Comparison of ENCODE assay signal across 10 mouse cellular contexts in genomic region chr5:80508672-80509071, GRCm38 (mm10).
DNase-seq lines count a peak whose midpoint lies in the region; ATAC-seq and TF ChIP-seq lines count a peak whose summit lies in the region.
"Had no signal": no experiment of that assay in that cellular context is flagged by ENCODE, and none has a peak within 500 bp of the region (broad histone marks: within the 10 kb centered on the region; RNA-seq: fewer than 3 reads in every experiment).

No protein-coding gene starts in this region.

- H3K4me1 ChIP-seq in liver, adult 2 months (ENCODE audit: control insufficient read depth, insufficient read depth, low read length), result no peaks in the 10 kb centered on the region
- H3K4me1 ChIP-seq in liver, embryonic 11.5 days (replicated peaks; ENCODE audit: control insufficient read depth, insufficient read depth, low read length), result no peaks in the 10 kb centered on the region
- H3K4me1 ChIP-seq in embryonic fibroblast, embryonic 13.5 days (ENCODE audit: control insufficient read depth, insufficient read depth, low read length), result no peaks in the 10 kb centered on the region
- no peaks in the 10 kb centered on the region for H3K4me1 ChIP-seq in neural tube, embryonic 11.5 days (ENCODE audit: control insufficient read depth, insufficient read depth, low read length)

- no peaks in the 10 kb centered on the region for H3K9me3 ChIP-seq in liver, embryonic 11.5 days (ENCODE audit: control insufficient read depth, low read length)
- no peaks in the 10 kb centered on the region for H3K9me3 ChIP-seq in neural tube, embryonic 11.5 days (ENCODE audit: control insufficient read depth, low read length)

- no peaks in the 10 kb centered on the region for H3K27me3 ChIP-seq in liver, adult 2 months (ENCODE audit: control insufficient read depth, insufficient read depth, low read length)
- H3K27me3 ChIP-seq in liver, embryonic 11.5 days (replicated peaks; ENCODE audit: control insufficient read depth, insufficient read depth, low read length), result no peaks in the 10 kb centered on the region
- H3K27me3 ChIP-seq in neural tube, embryonic 11.5 days (ENCODE audit: control insufficient read depth, insufficient read depth, low read length), result no peaks in the 10 kb centered on the region

- no peak for TF ChIP-seq CTCF in liver, adult 2 months (IDR thresholded peaks at IDR 0.05; ENCODE audit: low read depth, low read length)
- 0 out of 2 replicates have a peak, but pooled peaks have one; percentile 19 for TF ChIP-seq CTCF in embryonic fibroblast, embryonic 13.5 days (IDR thresholded peaks at IDR 0.05; ENCODE audit: borderline replicate concordance, insufficient read depth, low read length)
- peak; percentile 77 for TF ChIP-seq CTCF in layer of hippocampus, adult 2 months (conservative IDR thresholded peaks at IDR 0.05)

- H3K79me2 ChIP-seq in liver, adult 2 months (ENCODE audit: control insufficient read depth, insufficient read depth, low read length), result no peaks in the 10 kb centered on the region

- no peak overlapping the region for H3K4me3 ChIP-seq in liver, adult 2 months (ENCODE audit: insufficient read depth, low read depth, low read length)
- H3K4me3 ChIP-seq in liver, embryonic 11.5 days (ENCODE audit: low read depth, low read length), result no peak overlapping the region
- H3K4me3 ChIP-seq in embryonic fibroblast, embryonic 13.5 days (ENCODE audit: insufficient read depth, low read length), result no peak overlapping the region
- no peak overlapping the region for H3K4me3 ChIP-seq in layer of hippocampus, adult 2 months
- H3K4me3 ChIP-seq in neural tube, embryonic 11.5 days (ENCODE audit: low read depth, low read length), result no peak overlapping the region
- H3K4me3 ChIP-seq: erythroblast, embryonic 14.5 days had no signal

- no peaks in the 10 kb centered on the region for H3K36me3 ChIP-seq in liver, adult 2 months (ENCODE audit: control insufficient read depth, insufficient read depth, low read length)
- no peaks in the 10 kb centered on the region for H3K36me3 ChIP-seq in liver, embryonic 11.5 days (ENCODE audit: control insufficient read depth, insufficient read depth, low read length)
- H3K36me3 ChIP-seq in neural tube, embryonic 11.5 days (ENCODE audit: control insufficient read depth, insufficient read depth, low read length), result no peaks in the 10 kb centered on the region

- H3K4me2 ChIP-seq in liver, embryonic 11.5 days, result no peak overlapping the region
- no peak overlapping the region for H3K4me2 ChIP-seq in neural tube, embryonic 11.5 days (ENCODE audit: low read depth)

- no peak for ATAC-seq in liver, embryonic 11.5 days (replicated peaks; ENCODE audit: low FRiP score)
- ATAC-seq in neural tube, embryonic 11.5 days (ENCODE audit: insufficient read depth, low FRiP score, low TSS enrichment), result no peak

- DNase-seq in liver, adult 2 months (ENCODE audit: extremely low read depth, low read depth, low spot score), result peak; percentile 1
- DNase-seq in liver, embryonic 11.5 days (ENCODE audit: low spot score), result no peak
- DNase-seq in brain, adult 2 months (ENCODE audit: low read depth, low spot score), result peak; percentile 71
- peak; percentile 55 to 74 for DNase-seq in layer of hippocampus, adult 2 months (ENCODE audit: low spot score in 2 of 2)
- DNase-seq in neural tube, embryonic 11.5 days (ENCODE audit: low spot score), result peak; percentile 64
- no peak for DNase-seq in urinary bladder, postnatal 4 days (ENCODE audit: low spot score in 2 of 2)
- no peak for DNase-seq in urinary bladder, adult 18-20 months (ENCODE audit: low spot score in 2 of 2)

- H3K27ac ChIP-seq in liver, adult 2 months (replicated peaks; ENCODE audit: insufficient read depth, low read depth, low read length), result no peak overlapping the region
- no peak overlapping the region for H3K27ac ChIP-seq in liver, embryonic 11.5 days (ENCODE audit: low read depth, low read length)
- no peak overlapping the region for H3K27ac ChIP-seq in embryonic fibroblast, embryonic 13.5 days (ENCODE audit: insufficient read depth, low read length)
- H3K27ac ChIP-seq in layer of hippocampus, adult 2 months, result no peak overlapping the region
- H3K27ac ChIP-seq in neural tube, embryonic 11.5 days (ENCODE audit: low read depth, low read length), result no peak overlapping the region
- H3K27ac ChIP-seq: macrophage had no signal

- 26% methylated on average over 2 of the region's 2 CpGs for WGBS in liver, adult 2 months
- WGBS in liver, embryonic 11.5 days, result 29% methylated on average over 2 of the region's 2 CpGs
- 29% methylated on average over 2 of the region's 2 CpGs for WGBS in neural tube, embryonic 11.5 days

- no peak overlapping the region for H3K9ac ChIP-seq in liver, adult 2 months (ENCODE audit: low read depth, low read length)
- no peak overlapping the region for H3K9ac ChIP-seq in liver, embryonic 11.5 days (ENCODE audit: low read depth, low read length)
- no peak overlapping the region for H3K9ac ChIP-seq in neural tube, embryonic 11.5 days (ENCODE audit: low read length)

- TF ChIP-seq POLR2A in liver, adult 2 months (IDR thresholded peaks at IDR 0.05; ENCODE audit: extremely low read depth, insufficient read depth, low read length), result no peak
- no peak for TF ChIP-seq POLR2A in embryonic fibroblast, embryonic 13.5 days (IDR thresholded peaks at IDR 0.05; ENCODE audit: low read depth, low read length)

Comparison
In these comparisons a context has a peak if more than half of its experiments do, and no peak if none do; other contexts are left out.
1. DNase-seq: peak in liver, adult 2 months (single experiment), brain, adult 2 months (single experiment), layer of hippocampus, adult 2 months (2 of 2) and neural tube, embryonic 11.5 days (single experiment); none in liver, embryonic 11.5 days (single experiment), urinary bladder, postnatal 4 days (0 of 2) and urinary bladder, adult 18-20 months (0 of 2).